Mouse (Mus musculus) cerebellum, adult 2 months (tissue): Measurements from ENCODE around the gene Foxk1.

Experiments
- CTCF ChIP-seq: fragments of 200-500 bp; IDR thresholded peaks from 2 replicates; pipeline ENCODE4 v1.5.1; 2011; ENCODE audit warnings: low read depth, mild to moderate bottlenecking, control low read depth, low read length, moderate library complexity, borderline replicate concordance; ENCODE audit not compliant: insufficient read depth
- POLR2A ChIP-seq: fragments of 200-500 bp; IDR thresholded peaks from 2 replicates; pipeline ENCODE4 v1.6.1; 2011; ENCODE audit warnings: low read length, control low read depth, borderline replicate concordance; ENCODE audit not compliant: insufficient read depth

DNA sequence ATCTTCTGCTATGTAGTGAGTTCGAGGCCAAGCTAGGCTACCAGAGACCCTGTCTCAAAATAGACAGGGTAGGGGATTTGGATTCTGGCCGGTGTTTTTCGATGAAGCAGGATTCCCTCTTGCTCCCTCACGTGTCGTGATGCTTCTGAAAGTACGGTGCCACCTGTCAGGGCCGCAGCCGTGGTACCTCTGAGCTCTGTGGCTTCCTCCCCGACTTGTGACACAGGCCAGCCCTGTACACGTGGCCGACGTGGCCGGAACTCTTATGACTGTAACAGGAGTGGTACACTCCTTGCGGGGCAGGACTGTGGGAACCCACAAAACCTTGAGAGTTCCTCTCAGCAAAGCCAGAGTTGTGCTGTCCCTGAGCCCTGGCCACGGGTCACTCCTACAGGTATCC, 34.4 kb downstream of the Foxk1 start:
- no peak for TF ChIP-seq POLR2A
- no peak for TF ChIP-seq CTCF
